Comparison of ENCODE assay signal across 8 mouse cellular contexts in the genomic region with DNA sequence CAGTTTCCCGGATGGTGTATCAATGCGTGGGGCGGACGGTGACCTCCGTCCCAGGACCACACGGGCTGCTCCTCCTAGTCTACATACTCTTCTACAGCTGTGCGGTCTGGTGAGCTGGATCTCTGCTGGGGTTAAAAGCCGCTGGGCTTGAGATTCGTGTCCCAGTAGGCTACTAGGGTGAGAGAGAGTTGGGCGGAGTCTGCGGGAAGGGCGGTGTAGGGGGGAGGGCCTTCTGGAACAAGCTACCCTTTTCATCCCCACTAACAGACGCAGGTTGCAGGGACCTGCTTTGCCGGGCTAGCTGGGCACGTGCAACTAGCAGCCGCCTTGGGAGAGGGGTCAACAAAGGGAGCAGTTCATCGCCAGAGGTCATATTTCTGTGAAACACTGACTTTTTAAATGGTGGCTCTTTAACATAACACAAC. TPM values are rescaled to one million over a fixed set of nuclear protein-coding genes. Genes with fewer than 3 reads are reported as not detected.
DNase-seq lines count a peak whose midpoint lies in the region; ATAC-seq and TF ChIP-seq lines count a peak whose summit lies in the region.

A gene (minus strand): TSS at position 165 of the 425 bp plus-strand sequence.

- peak within 1 kb of the TSS; percentile 56 for H3K4me2 ChIP-seq in hindbrain, embryonic 13.5 days
- peak within 1 kb of the TSS; percentile 47 for H3K4me2 ChIP-seq in limb, embryonic 14.5 days (replicated peaks; ENCODE audit: low read depth, low read length, severe bottlenecking)
- peak within 1 kb of the TSS; percentile 48 for H3K4me2 ChIP-seq in midbrain, embryonic 12.5 days (replicated peaks)

- H3K4me3 ChIP-seq in erythroblast, embryonic 14.5 days (replicated peaks) = peak within 1 kb of the TSS; percentile 50
- peak within 1 kb of the TSS; percentile 29 for H3K4me3 ChIP-seq in hindbrain, embryonic 13.5 days
- H3K4me3 ChIP-seq in limb, embryonic 14.5 days (replicated peaks; ENCODE audit: low read length) = peak within 1 kb of the TSS; percentile 25
- H3K4me3 ChIP-seq in midbrain, embryonic 12.5 days = peak within 1 kb of the TSS; percentile 31

- no peaks in the 10 kb centered on the region for H3K36me3 ChIP-seq in erythroblast, embryonic 14.5 days (ENCODE audit: control insufficient read depth)
- H3K36me3 ChIP-seq in hindbrain, embryonic 13.5 days = no peaks in the 10 kb centered on the region
- no peaks in the 10 kb centered on the region for H3K36me3 ChIP-seq in limb, embryonic 14.5 days (ENCODE audit: control insufficient read depth, insufficient read depth, low read length)
- H3K36me3 ChIP-seq in midbrain, embryonic 12.5 days = no peaks in the 10 kb centered on the region

- H3K9ac ChIP-seq in hindbrain, embryonic 13.5 days = peak within 1 kb of the TSS; percentile 59
- H3K9ac ChIP-seq in limb, embryonic 14.5 days (ENCODE audit: low read depth, low read length, severe bottlenecking) = 0 out of 2 replicates have a peak within 1 kb of the TSS, but pooled peaks have one; percentile 25
- H3K9ac ChIP-seq in midbrain, embryonic 12.5 days (replicated peaks) = peak within 1 kb of the TSS; percentile 20

- peaks cover 7% of the 10 kb centered on the region; the same call in 1 of the 2 replicates for H3K9me3 ChIP-seq in erythroblast, embryonic 14.5 days (ENCODE audit: control insufficient read depth, low read length)
- no peaks in the 10 kb centered on the region for H3K9me3 ChIP-seq in hindbrain, embryonic 13.5 days
- H3K9me3 ChIP-seq in limb, embryonic 14.5 days (ENCODE audit: control insufficient read depth, low read length) = no peaks in the 10 kb centered on the region
- no peaks in the 10 kb centered on the region for H3K9me3 ChIP-seq in midbrain, embryonic 12.5 days

- under 1% methylated on average over 17 of the region's 17 CpGs for WGBS in hindbrain, embryonic 13.5 days
- WGBS in limb, embryonic 14.5 days = 1% methylated on average over 17 of the region's 17 CpGs
- WGBS in midbrain, embryonic 12.5 days = under 1% methylated on average over 17 of the region's 17 CpGs

- peaks cover 34% of the 10 kb centered on the region for H3K4me1 ChIP-seq in erythroblast, embryonic 14.5 days (ENCODE audit: control insufficient read depth)
- peaks cover 15% of the 10 kb centered on the region for H3K4me1 ChIP-seq in hindbrain, embryonic 13.5 days (replicated peaks)
- H3K4me1 ChIP-seq in limb, embryonic 14.5 days (ENCODE audit: control insufficient read depth, insufficient read depth, low read length) = no peaks in the 10 kb centered on the region
- peaks cover 11% of the 10 kb centered on the region for H3K4me1 ChIP-seq in midbrain, embryonic 12.5 days

- DNase-seq in adrenal gland, adult (ENCODE audit: inconsistent age in 2 of 2, low spot score in 1 of 2) = peak; percentile 48 to 75
- no peak for DNase-seq in adrenal gland, postnatal 4 days (ENCODE audit: low spot score in 2 of 2)
- peak; percentile 14 for DNase-seq in limb, embryonic 14.5 days (ENCODE audit: low spot score)
- DNase-seq in thymus, postnatal 4 days = peak; percentile 54
- DNase-seq in ovary, postnatal 10 days (ENCODE audit: low spot score) = no peak

- no peak within 1 kb of the TSS for H3K27ac ChIP-seq in hindbrain, embryonic 13.5 days
- no peak within 1 kb of the TSS for H3K27ac ChIP-seq in limb, embryonic 14.5 days (replicated peaks; ENCODE audit: low read depth, low read length)
- no peak within 1 kb of the TSS for H3K27ac ChIP-seq in midbrain, embryonic 12.5 days (replicated peaks)

- no peak for ATAC-seq in hindbrain, embryonic 13.5 days (ENCODE audit: low FRiP score)
- peak; percentile 44; the same call in 1 of the 2 replicates for ATAC-seq in limb, embryonic 14.5 days (ENCODE audit: low FRiP score, low read depth)
- ATAC-seq in midbrain, embryonic 12.5 days (ENCODE audit: low FRiP score, low read depth) = no peak

- no peak for TF ChIP-seq POLR2A in limb, embryonic 14.5 days (IDR thresholded peaks at IDR 0.05; ENCODE audit: borderline replicate concordance, extremely low read depth, insufficient read depth, insufficient read length)

- H3K27me3 ChIP-seq in erythroblast, embryonic 14.5 days (ENCODE audit: control insufficient read depth) = peaks cover 65% of the 10 kb centered on the region
- peaks cover 56% of the 10 kb centered on the region for H3K27me3 ChIP-seq in hindbrain, embryonic 13.5 days
- peaks cover 31% of the 10 kb centered on the region for H3K27me3 ChIP-seq in limb, embryonic 14.5 days (ENCODE audit: control insufficient read depth, insufficient read depth, low read length)
- peaks cover 43% of the 10 kb centered on the region for H3K27me3 ChIP-seq in midbrain, embryonic 12.5 days

RNA-seq across cellular contexts. Expression of the gene that starts here (rescaled TPM):
- total RNA-seq in adrenal gland, postnatal 4 days (2021) = under 1 TPM; 0.20 to 0.85 TPM
- polyA plus RNA-seq in erythroblast, embryonic 14.5 days (2012) = 0.03 TPM in 1 of 2 replicates, not detected in the other
- 0.19 and 0.25 TPM in 2 replicates for polyA plus RNA-seq in hindbrain, embryonic 13.5 days (2015; fragmentation: Nextera tagmentation; extraction: Ambion mirVana)
- 0.05 and 0.13 TPM in 2 replicates for polyA plus RNA-seq in limb, embryonic 14.5 days (2012; rRNA removed)
- polyA plus RNA-seq in limb, embryonic 14.5 days (2014; fragmentation: Nextera tagmentation; extraction: Ambion mirVana) = 0.07 TPM in 1 of 2 replicates, not detected in the other
- polyA plus RNA-seq in midbrain, embryonic 12.5 days (2016; fragmentation: Nextera tagmentation; extraction: Ambion mirVana) = 0.15 TPM in 1 of 2 replicates, not detected in the other

Comparison
In these comparisons a context has a peak if more than half of its experiments do, and no peak if none do; other contexts are left out.
1. DNase-seq: peak in adrenal gland, adult (2 of 2) and thymus, postnatal 4 days (single experiment); none in adrenal gland, postnatal 4 days (0 of 2) and ovary, postnatal 10 days (single experiment).
2. Peak in DNase-seq, ATAC-seq, H3K4me3 ChIP-seq, H3K9ac ChIP-seq and H3K4me2 ChIP-seq in limb, embryonic 14.5 days; RNA of the gene not detected or under 1 TPM.
3. Peak in every context shown above with its lines, with median percentiles within 50 percentile points of each other: H3K4me3 ChIP-seq, H3K4me2 ChIP-seq and H3K9ac ChIP-seq.